Mouse (Mus musculus) bone marrow, adult 2 months (tissue): Measurements from ENCODE around the gene Vmn1r196.

Experiments used
- CTCF ChIP-seq: fragments of 200-500 bp; IDR thresholded peaks from 2 replicates; pipeline ENCODE4 v1.5.1; 2011; ENCODE audit warnings: low read length, control low read depth; ENCODE audit not compliant: control insufficient read depth, insufficient read depth
- POLR2A ChIP-seq: fragments of 200-500 bp; IDR thresholded peaks from 2 replicates; pipeline ENCODE4 v1.6.1; 2011; ENCODE audit warnings: low read depth, mild to moderate bottlenecking, control low read depth, low read length, borderline replicate concordance; ENCODE audit not compliant: control insufficient read depth

GRCm38 (mm10) chr13:22324289-22324688 is 34.6 kb downstream of the Vmn1r196 start, which contains the start of gene Vmn1r197:
- TF ChIP-seq CTCF (no peak), POLR2A (no peak)
